Mouse (Mus musculus): ENCODE data around the gene Ski. TPM values are rescaled to one million over a fixed set of nuclear protein-coding genes. Genes with fewer than 3 reads are reported as not detected.

The Ski gene
- polyA plus RNA-seq, 1 experiment from 2014 or later, result 10.6 TPM

GRCm38 (mm10) chr4:155200861-155201390, 21.5 kb downstream of the Ski start:
- Histone ChIP-seq H3K9me3 (replicated peaks) (no peaks in the 10 kb centered on the region), H3K4me1 (peaks cover 75% of the 10 kb centered on the region), H3K36me3 (peaks cover 12% of the 10 kb centered on the region), H3K27ac (peak overlapping the region; percentile 31; the same call in 1 of the 2 replicates), H3K4me3 (no peak overlapping the region), H3K27me3 (ENCODE audit: low read depth, poor library complexity, severe bottlenecking) (no peaks in the 10 kb centered on the region)
- no peak for DNase-seq (ENCODE audit: low spot score)
- 86% methylated on average over 3 of the region's 3 CpGs for WGBS

DNA sequence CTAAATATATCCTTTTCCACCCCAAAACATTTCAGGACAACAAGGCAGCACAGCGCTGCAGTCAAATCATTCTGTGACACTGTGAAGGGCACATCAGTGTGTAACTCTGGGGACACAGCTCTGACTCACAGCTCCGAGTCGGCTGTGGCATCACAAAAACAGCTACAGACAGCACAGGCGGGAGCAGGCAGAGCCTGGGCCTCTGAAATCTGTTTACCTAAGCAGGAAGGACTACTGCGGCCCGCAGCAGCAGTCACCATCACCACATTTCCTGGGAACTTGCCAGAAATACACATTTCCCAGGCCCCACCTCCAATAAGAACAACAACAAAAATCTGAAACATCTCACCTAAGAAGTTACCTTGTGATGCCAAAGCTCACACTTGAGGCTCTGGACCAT, 24.7 kb downstream of the Ski start:
- H3K27me3 ChIP-seq (ENCODE audit: low read depth, poor library complexity, severe bottlenecking), result no peaks in the 10 kb centered on the region
- peaks cover 14% of the 10 kb centered on the region for H3K36me3 ChIP-seq
- no peak overlapping the region; the same call in 1 of the 2 replicates for H3K27ac ChIP-seq
- WGBS, result 56% methylated on average over 6 of the region's 6 CpGs
- no peak for DNase-seq (ENCODE audit: low spot score)
- peaks cover 78% of the 10 kb centered on the region for H3K4me1 ChIP-seq
- no peak overlapping the region for H3K4me3 ChIP-seq
- no peaks in the 10 kb centered on the region for H3K9me3 ChIP-seq (replicated peaks)

GRCm38 (mm10) chr4:155195204-155195603, 27.2 kb downstream of the Ski start:
- no peak for DNase-seq (ENCODE audit: low spot score)
- WGBS, result 87% methylated on average over 9 of the region's 9 CpGs
- Histone ChIP-seq H3K9me3 (replicated peaks) (no peaks in the 10 kb centered on the region), H3K4me1 (peaks cover 76% of the 10 kb centered on the region), H3K27me3 (ENCODE audit: low read depth, poor library complexity, severe bottlenecking) (no peaks in the 10 kb centered on the region), H3K27ac (no peak overlapping the region), H3K36me3 (peaks cover 19% of the 10 kb centered on the region), H3K4me3 (no peak overlapping the region)

DNA sequence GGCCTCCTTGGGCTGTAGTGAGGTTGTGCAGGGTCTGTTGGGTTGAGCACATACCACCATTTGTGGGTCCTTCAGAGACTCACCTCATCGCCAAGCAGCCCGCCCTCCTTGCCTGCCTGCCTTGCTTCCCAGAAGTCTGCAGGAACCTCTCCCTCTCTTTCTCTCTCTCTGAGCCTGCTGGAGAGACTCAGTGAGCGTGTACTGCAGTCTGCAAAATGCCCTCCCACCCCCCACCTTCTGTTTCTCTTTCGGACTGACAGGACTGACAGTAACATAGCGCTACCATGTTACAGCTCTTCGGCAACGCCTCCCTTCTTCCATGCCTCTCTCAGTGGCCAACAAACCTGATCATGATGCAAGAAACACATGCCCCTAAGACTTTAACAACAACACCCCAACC, 32.1 kb downstream of the Ski start:
- 17% methylated on average over 7 of the region's 7 CpGs for WGBS

GRCm38 (mm10) chr4:155189711-155190139, 32.7 kb downstream of the Ski start:
- Histone ChIP-seq H3K27me3 (ENCODE audit: low read depth, poor library complexity, severe bottlenecking) (no peaks in the 10 kb centered on the region), H3K4me3 (peak overlapping the region; percentile 31), H3K9me3 (replicated peaks) (no peaks in the 10 kb centered on the region), H3K4me1 (peaks cover 79% of the 10 kb centered on the region), H3K27ac (peak overlapping the region; percentile 79), H3K36me3 (peaks cover 12% of the 10 kb centered on the region)
- DNase-seq (ENCODE audit: low spot score), result peak; percentile 81
- 2% methylated on average over 4 of the region's 4 CpGs for WGBS

More for the DNA sequence above, 32.1 kb downstream of the Ski start:
- Histone ChIP-seq H3K9me3 (replicated peaks) (no peaks in the 10 kb centered on the region), H3K27me3 (ENCODE audit: low read depth, poor library complexity, severe bottlenecking) (no peaks in the 10 kb centered on the region), H3K27ac (peak overlapping the region; percentile 79), H3K4me1 (peaks cover 80% of the 10 kb centered on the region), H3K4me3 (peak overlapping the region; percentile 31), H3K36me3 (peaks cover 12% of the 10 kb centered on the region; the same call in 1 of the 2 replicates)
- no peak for DNase-seq (ENCODE audit: low spot score)

GRCm38 (mm10) chr4:155188803-155189202, 33.6 kb downstream of the Ski start:
- no peaks in the 10 kb centered on the region for H3K27me3 ChIP-seq (ENCODE audit: low read depth, poor library complexity, severe bottlenecking)
- H3K4me1 ChIP-seq, result peaks cover 87% of the 10 kb centered on the region
- H3K27ac ChIP-seq, result peak overlapping the region; percentile 79
- no peak for DNase-seq (ENCODE audit: low spot score)
- no peaks in the 10 kb centered on the region for H3K9me3 ChIP-seq (replicated peaks)
- no peak overlapping the region for H3K4me3 ChIP-seq
- peaks cover 20% of the 10 kb centered on the region for H3K36me3 ChIP-seq

DNA sequence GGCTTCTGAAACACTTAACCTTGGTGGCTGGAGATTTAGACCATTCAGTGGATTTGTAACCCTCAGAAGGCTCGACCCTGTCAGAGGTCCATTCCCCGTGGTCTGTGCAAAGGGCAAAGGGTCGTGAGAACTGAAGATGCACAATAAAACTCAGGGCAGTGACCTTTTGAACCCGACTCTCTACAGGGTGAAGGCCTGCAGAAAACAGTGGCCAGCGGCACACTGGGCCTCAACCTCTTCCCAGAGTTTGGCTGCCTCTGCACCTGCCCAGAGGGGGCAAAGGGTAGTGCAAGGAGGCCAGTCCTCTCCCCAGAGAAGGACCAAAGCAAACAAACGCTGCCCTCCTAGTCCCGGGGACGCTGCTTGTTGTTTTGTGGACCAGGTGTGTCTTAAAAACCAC, 34.1 kb downstream of the Ski start:
- WGBS, result 4% methylated on average over 8 of the region's 8 CpGs
- H3K27me3 ChIP-seq (ENCODE audit: low read depth, poor library complexity, severe bottlenecking), result no peaks in the 10 kb centered on the region
- no peaks in the 10 kb centered on the region for H3K9me3 ChIP-seq (replicated peaks)
- H3K4me3 ChIP-seq, result no peak overlapping the region
- H3K36me3 ChIP-seq, result peaks cover 17% of the 10 kb centered on the region
- no peak for DNase-seq (ENCODE audit: low spot score)
- H3K4me1 ChIP-seq, result peaks cover 89% of the 10 kb centered on the region
- H3K27ac ChIP-seq, result peak overlapping the region; percentile 76

GRCm38 (mm10) chr4:155187192-155187674, 35.2 kb downstream of the Ski start:
- no peaks in the 10 kb centered on the region for H3K27me3 ChIP-seq (ENCODE audit: low read depth, poor library complexity, severe bottlenecking)
- DNase-seq (ENCODE audit: low spot score), result no peak
- peaks cover 11% of the 10 kb centered on the region for H3K36me3 ChIP-seq
- H3K4me3 ChIP-seq, result no peak overlapping the region
- no peaks in the 10 kb centered on the region for H3K9me3 ChIP-seq (replicated peaks)
- peak overlapping the region; percentile 57; the same call in 1 of the 2 replicates for H3K27ac ChIP-seq
- WGBS, result 44% methylated on average over 3 of the region's 3 CpGs
- H3K4me1 ChIP-seq, result peaks cover 92% of the 10 kb centered on the region

DNA sequence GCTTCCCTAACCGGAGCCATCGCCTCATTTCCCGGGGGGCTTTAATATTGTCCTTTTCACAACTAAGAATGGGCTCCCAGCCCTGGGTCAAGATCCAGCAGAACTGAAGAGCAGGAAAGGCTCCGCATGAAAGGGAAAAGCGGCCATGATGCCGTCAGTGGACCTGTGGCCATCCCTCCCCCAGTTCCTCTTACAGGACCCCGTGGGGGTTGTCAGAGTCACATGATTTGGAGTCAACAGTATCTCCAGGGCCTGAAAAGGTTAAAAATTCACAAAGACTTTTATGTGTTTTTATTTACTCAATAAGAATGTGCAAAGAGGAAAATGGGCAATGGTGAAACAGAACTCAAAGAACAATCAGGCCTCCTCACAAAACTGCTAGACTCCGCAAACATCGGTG, 36.5 kb downstream of the Ski start:
- no peaks in the 10 kb centered on the region for H3K9me3 ChIP-seq (replicated peaks)
- no peak for DNase-seq (ENCODE audit: low spot score)
- no peak overlapping the region for H3K4me3 ChIP-seq
- peaks cover 83% of the 10 kb centered on the region for H3K4me1 ChIP-seq
- H3K27me3 ChIP-seq (ENCODE audit: low read depth, poor library complexity, severe bottlenecking), result no peaks in the 10 kb centered on the region
- H3K36me3 ChIP-seq, result peaks cover 9% of the 10 kb centered on the region; the same call in 1 of the 2 replicates
- WGBS, result 92% methylated on average over 9 of the region's 9 CpGs
- H3K27ac ChIP-seq, result no peak overlapping the region

DNA sequence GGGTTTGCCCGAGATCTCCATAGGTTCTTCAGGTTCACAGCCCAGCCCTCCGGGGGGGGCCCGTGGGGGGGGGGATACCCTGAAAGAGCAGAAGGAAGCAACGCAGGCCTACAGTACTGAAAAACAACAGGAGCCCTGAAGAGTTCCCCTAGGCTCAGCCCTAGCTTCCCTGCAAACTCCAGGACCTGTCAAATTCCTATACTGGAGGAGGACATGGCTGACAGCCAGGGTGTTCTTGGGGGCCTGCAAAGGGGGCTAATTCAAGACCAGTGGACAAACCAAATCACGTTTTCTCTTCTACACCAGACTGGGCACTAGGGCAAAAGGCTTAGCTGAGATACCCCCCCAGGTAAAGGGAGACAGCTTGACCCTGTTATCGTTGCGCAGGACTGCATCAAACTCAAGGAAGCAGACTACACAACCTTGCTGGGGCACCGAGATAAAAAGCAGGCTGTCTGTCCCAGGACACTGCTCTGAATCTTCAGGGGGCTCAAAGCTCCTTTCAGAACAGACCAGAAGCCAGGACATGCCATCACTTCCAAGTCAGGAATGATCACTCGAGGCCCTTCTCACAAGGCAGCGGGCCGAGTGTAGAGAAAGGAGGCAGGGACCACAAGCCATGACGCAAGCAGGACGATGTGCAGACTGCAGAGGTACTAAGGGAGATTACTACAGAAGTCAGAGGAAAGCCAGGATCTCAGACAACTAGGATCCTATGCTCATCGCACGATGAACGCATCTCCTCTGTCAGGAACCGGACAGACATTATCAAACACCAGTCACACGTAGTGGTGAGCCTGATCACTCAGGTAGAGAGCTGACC, 37.9 kb downstream of the Ski start:
- DNase-seq (ENCODE audit: low spot score), result no peak
- peaks cover 78% of the 10 kb centered on the region for H3K4me1 ChIP-seq
- H3K9me3 ChIP-seq (replicated peaks), result no peaks in the 10 kb centered on the region
- no peaks in the 10 kb centered on the region for H3K27me3 ChIP-seq (ENCODE audit: low read depth, poor library complexity, severe bottlenecking)
- peaks cover 9% of the 10 kb centered on the region; the same call in 1 of the 2 replicates for H3K36me3 ChIP-seq
- H3K27ac ChIP-seq, result no peak overlapping the region; the same call in 1 of the 2 replicates
- WGBS, result 83% methylated on average over 18 of the region's 18 CpGs
- H3K4me3 ChIP-seq, result no peak overlapping the region

DNA sequence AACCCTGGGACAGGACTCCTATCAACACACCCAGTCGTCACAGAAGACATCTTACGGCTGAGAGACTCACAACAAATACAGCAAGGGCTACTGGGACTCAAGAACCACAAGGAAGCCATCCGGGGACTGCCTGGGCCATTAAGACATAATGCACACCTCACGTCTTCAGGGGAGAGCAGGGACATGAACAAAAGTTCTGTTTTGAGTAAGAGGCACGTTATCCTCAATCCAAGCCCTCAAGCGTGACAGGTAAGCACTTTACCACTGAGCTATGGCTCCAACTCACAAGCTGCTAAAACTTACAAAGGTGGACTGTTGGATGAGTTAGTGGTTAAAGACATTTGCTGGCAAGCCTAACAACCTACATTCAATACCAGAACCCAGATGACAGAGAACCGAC, 39.2 kb downstream of the Ski start:
- Histone ChIP-seq H3K9me3 (replicated peaks) (no peaks in the 10 kb centered on the region), H3K27ac (no peak overlapping the region), H3K4me3 (no peak overlapping the region), H3K27me3 (ENCODE audit: low read depth, poor library complexity, severe bottlenecking) (no peaks in the 10 kb centered on the region), H3K36me3 (peaks cover 9% of the 10 kb centered on the region; the same call in 1 of the 2 replicates), H3K4me1 (peaks cover 78% of the 10 kb centered on the region)
- WGBS, result 88% methylated on average over 7 of the region's 7 CpGs
- DNase-seq (ENCODE audit: low spot score), result no peak

GRCm38 (mm10) chr4:155178981-155179512, 43.3 kb downstream of the Ski start:
- peaks cover 81% of the 10 kb centered on the region for H3K4me1 ChIP-seq
- peak overlapping the region; percentile 74 for H3K27ac ChIP-seq
- WGBS, result 41% methylated on average over 3 of the region's 3 CpGs
- no peaks in the 10 kb centered on the region for H3K27me3 ChIP-seq (ENCODE audit: low read depth, poor library complexity, severe bottlenecking)
- H3K9me3 ChIP-seq (replicated peaks), result no peaks in the 10 kb centered on the region
- no peak for DNase-seq (ENCODE audit: low spot score)
- peak overlapping the region; percentile 21 for H3K4me3 ChIP-seq
- H3K36me3 ChIP-seq, result 0 out of 2 replicates have a peak, but pooled peaks cover 4% of the 10 kb centered on the region

GRCm38 (mm10) chr4:155178274-155178673, 44.1 kb downstream of the Ski start:
- H3K27ac ChIP-seq, result peak overlapping the region; percentile 74
- peaks cover 83% of the 10 kb centered on the region for H3K4me1 ChIP-seq
- H3K36me3 ChIP-seq, result no peaks in the 10 kb centered on the region
- DNase-seq (ENCODE audit: low spot score), result peak; percentile 61
- 26% methylated on average over 6 of the region's 6 CpGs for WGBS
- H3K27me3 ChIP-seq (ENCODE audit: low read depth, poor library complexity, severe bottlenecking), result no peaks in the 10 kb centered on the region
- peak overlapping the region; percentile 22 for H3K4me3 ChIP-seq
- H3K9me3 ChIP-seq (replicated peaks), result no peaks in the 10 kb centered on the region
